Mouse (Mus musculus) kidney, adult 8-10 months (tissue): ENCODE measurements around the gene Rnf130.

ENCODE experiments used
- DNase-seq, 2 experiments: peaks; one replicate each; pipeline ENCODE4 v3.0.0; 2022

Rnf130 gene

GRCm38 (mm10) chr11:50145529-50145928 lies 120.4 kb downstream of the Rnf130 start:
- DNase-seq = no peak

GRCm38 (mm10) chr11:50146121-50146520 lies 121.0 kb downstream of the Rnf130 start:
- DNase-seq = no peak

- no peak for DNase-seq
These were observed 122.3 kb downstream of the Rnf130 start for GRCm38 (mm10) chr11:50147267-50147957.

GRCm38 (mm10) chr11:50147958-50148476 lies 122.9 kb downstream of the Rnf130 start:
- no peak for DNase-seq

GRCm38 (mm10) chr11:50149200-50149599 lies 124.1 kb downstream of the Rnf130 start:
- no peak for DNase-seq

- no peak for DNase-seq
These were observed 124.5 kb downstream of the Rnf130 start for GRCm38 (mm10) chr11:50149603-50150150.

- DNase-seq = no peak
These were observed 126.2 kb downstream of the Rnf130 start for GRCm38 (mm10) chr11:50151374-50151773.

- DNase-seq = no peak
These were observed 129.0 kb downstream of the Rnf130 start for GRCm38 (mm10) chr11:50154166-50154565.
